In the genomic region with DNA sequence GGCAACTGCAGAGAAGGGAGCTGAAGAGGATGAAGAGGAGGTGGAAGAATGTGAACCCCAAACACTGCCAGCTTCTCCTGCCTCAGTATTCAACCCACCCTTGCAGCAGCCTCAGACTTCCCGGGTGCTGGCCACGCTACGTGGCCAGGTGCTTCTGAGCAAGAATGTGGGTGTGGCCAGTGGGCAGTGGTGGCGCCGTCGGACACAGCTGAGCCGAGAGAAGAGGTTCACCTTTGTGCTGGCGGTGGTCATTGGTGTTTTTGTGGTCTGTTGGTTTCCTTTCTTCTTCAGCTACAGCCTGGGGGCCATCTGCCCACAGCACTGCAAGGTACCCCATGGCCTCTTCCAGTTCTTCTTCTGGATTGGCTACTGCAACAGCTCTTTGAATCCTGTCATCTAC, we compare ENCODE assay signal across 12 mouse cellular contexts. TPM values are rescaled to one million over a fixed set of nuclear protein-coding genes. Genes with fewer than 3 reads are reported as not detected.
DNase-seq lines count a peak whose midpoint lies in the region; ATAC-seq and TF ChIP-seq lines count a peak whose summit lies in the region.
"Had no signal": no experiment of that assay in that cellular context is flagged by ENCODE, and none has a peak within 500 bp of the region (broad histone marks: within the 10 kb centered on the region; RNA-seq: fewer than 3 reads in every experiment).

No protein-coding gene starts in this region.

- TF ChIP-seq POLR2A in kidney, adult 2 months (IDR thresholded peaks at IDR 0.05; ENCODE audit: low read depth, low read length): no peak

- TF ChIP-seq CTCF in lung, embryonic 14.5 days (IDR thresholded peaks at IDR 0.05; ENCODE audit: low read depth): no peak
- no peak for TF ChIP-seq CTCF in kidney, adult 2 months (conservative IDR thresholded peaks at IDR 0.05; ENCODE audit: insufficient read depth, insufficient read length, low read depth, low read length)

- H3K4me3 ChIP-seq in lung, embryonic 14.5 days (ENCODE audit: low read depth, low read length): peak overlapping the region; percentile 42; the same call in 1 of the 2 replicates
- peak overlapping the region; percentile 61 for H3K4me3 ChIP-seq in kidney, adult 2 months (ENCODE audit: insufficient read depth, low read depth, low read length)
- peak overlapping the region; percentile 46; the same call in 1 of the 2 replicates for H3K4me3 ChIP-seq in limb, embryonic 12.5 days (replicated peaks)
- peak overlapping the region; percentile 44 for H3K4me3 ChIP-seq in stomach, embryonic 15.5 days (replicated peaks)
- H3K4me3 ChIP-seq: layer of hippocampus, adult 2 months had no signal

- no peak for DNase-seq in lung, embryonic 14.5 days
- no peak for DNase-seq in lung, postnatal 4 days
- peak; percentile 82 for DNase-seq in kidney, adult 2 months
- no peak for DNase-seq in natural killer cell, adult 2 months (ENCODE audit: low spot score in 2 of 2)
- DNase-seq in MN1 (ENCODE audit: low spot score): no peak
- DNase-seq: gastrocnemius, postnatal 36 days; lung, postnatal 10 days had no signal

- H3K27ac ChIP-seq in lung, embryonic 14.5 days (ENCODE audit: low read depth): no peak overlapping the region
- peak overlapping the region; percentile 89 for H3K27ac ChIP-seq in kidney, adult 2 months (ENCODE audit: insufficient read depth, low read depth, low read length)
- no peak overlapping the region for H3K27ac ChIP-seq in limb, embryonic 12.5 days
- H3K27ac ChIP-seq in stomach, embryonic 15.5 days: no peak overlapping the region
- H3K27ac ChIP-seq: embryonic facial prominence, embryonic 15.5 days; layer of hippocampus, adult 2 months had no signal

- no peaks in the 10 kb centered on the region for H3K36me3 ChIP-seq in lung, embryonic 14.5 days (ENCODE audit: insufficient read depth)
- H3K36me3 ChIP-seq in kidney, adult 2 months (ENCODE audit: control insufficient read depth, insufficient read depth, low read length): no peaks in the 10 kb centered on the region
- no peaks in the 10 kb centered on the region for H3K36me3 ChIP-seq in limb, embryonic 12.5 days
- H3K36me3 ChIP-seq in stomach, embryonic 15.5 days: no peaks in the 10 kb centered on the region
- H3K36me3 ChIP-seq: embryonic facial prominence, embryonic 15.5 days; G1E had no signal

- peaks cover 54% of the 10 kb centered on the region for H3K27me3 ChIP-seq in lung, embryonic 14.5 days (ENCODE audit: insufficient read depth, low read length)
- H3K27me3 ChIP-seq in kidney, adult 2 months (replicated peaks; ENCODE audit: control insufficient read depth, insufficient read depth, low read length): no peaks in the 10 kb centered on the region
- H3K27me3 ChIP-seq in limb, embryonic 12.5 days: peaks cover 85% of the 10 kb centered on the region
- peaks cover 56% of the 10 kb centered on the region for H3K27me3 ChIP-seq in stomach, embryonic 15.5 days (replicated peaks)

- no peak for ATAC-seq in lung, embryonic 14.5 days (ENCODE audit: insufficient read depth)
- ATAC-seq in limb, embryonic 12.5 days (ENCODE audit: insufficient number of reproducible peaks, insufficient read depth, low FRiP score, low TSS enrichment, low read depth): no peak
- no peak for ATAC-seq in stomach, embryonic 15.5 days (ENCODE audit: insufficient read depth, low FRiP score, low read depth)

- WGBS in lung, embryonic 14.5 days: 16% methylated on average over 8 of the region's 8 CpGs
- 12% methylated on average over 8 of the region's 8 CpGs for WGBS in kidney, adult 2 months
- 13% methylated on average over 8 of the region's 8 CpGs for WGBS in limb, embryonic 12.5 days
- 18% methylated on average over 8 of the region's 8 CpGs for WGBS in stomach, embryonic 15.5 days

- H3K9ac ChIP-seq in lung, embryonic 14.5 days: no peak overlapping the region
- no peak overlapping the region for H3K9ac ChIP-seq in limb, embryonic 12.5 days (replicated peaks)
- no peak overlapping the region for H3K9ac ChIP-seq in stomach, embryonic 15.5 days
- H3K9ac ChIP-seq: embryonic facial prominence, embryonic 15.5 days had no signal

- peaks cover 3% of the 10 kb centered on the region; the same call in 1 of the 2 replicates for H3K4me1 ChIP-seq in lung, embryonic 14.5 days (ENCODE audit: insufficient read depth)
- 0 out of 2 replicates have a peak, but pooled peaks cover 3% of the 10 kb centered on the region for H3K4me1 ChIP-seq in kidney, adult 2 months (ENCODE audit: control insufficient read depth, insufficient read depth, low read length)
- H3K4me1 ChIP-seq in limb, embryonic 12.5 days (replicated peaks): peaks cover 12% of the 10 kb centered on the region
- peaks cover 22% of the 10 kb centered on the region for H3K4me1 ChIP-seq in stomach, embryonic 15.5 days

- no peaks in the 10 kb centered on the region for H3K9me3 ChIP-seq in lung, embryonic 14.5 days (ENCODE audit: low read depth, low read length)
- H3K9me3 ChIP-seq in limb, embryonic 12.5 days: no peaks in the 10 kb centered on the region
- no peaks in the 10 kb centered on the region for H3K9me3 ChIP-seq in stomach, embryonic 15.5 days
- H3K9me3 ChIP-seq: embryonic facial prominence, embryonic 15.5 days; G1E had no signal

- H3K4me2 ChIP-seq in lung, embryonic 14.5 days: peak overlapping the region; percentile 79
- H3K4me2 ChIP-seq in limb, embryonic 12.5 days: peak overlapping the region; percentile 77; the same call in 1 of the 2 replicates
- peak overlapping the region; percentile 89 for H3K4me2 ChIP-seq in stomach, embryonic 15.5 days

RNA-seq across cellular contexts. Expression of gene Adra2b, which starts 1.4 kb away (rescaled TPM):
- not detected in 2 replicates for polyA plus RNA-seq in lung, embryonic 14.5 days (2014; fragmentation: Nextera tagmentation; extraction: Ambion mirVana)
- polyA plus RNA-seq in kidney, adult 2 months (2012; rRNA removed): 64.7 and 68.2 TPM in 2 replicates
- polyA plus RNA-seq in limb, embryonic 12.5 days (2016; fragmentation: Nextera tagmentation; extraction: Ambion mirVana): 1.3 and 1.6 TPM in 2 replicates
- 2.6 and 3.2 TPM in 2 replicates for polyA plus RNA-seq in stomach, embryonic 15.5 days (2015; fragmentation: Nextera tagmentation; extraction: Ambion mirVana)
- polyA plus RNA-seq: G1E had no signal

RNA-seq across cellular contexts. Expression of gene Astl, which starts 26.0 kb away (rescaled TPM):
- not detected in 2 replicates for polyA plus RNA-seq in lung, embryonic 14.5 days (2014; fragmentation: Nextera tagmentation; extraction: Ambion mirVana)
- not detected in 2 replicates for polyA plus RNA-seq in kidney, adult 2 months (2012; rRNA removed)
- not detected in 2 replicates for polyA plus RNA-seq in limb, embryonic 12.5 days (2016; fragmentation: Nextera tagmentation; extraction: Ambion mirVana)
- not detected in 2 replicates for polyA plus RNA-seq in stomach, embryonic 15.5 days (2015; fragmentation: Nextera tagmentation; extraction: Ambion mirVana)
- polyA plus RNA-seq: embryonic facial prominence, embryonic 15.5 days; G1E had no signal

RNA-seq across cellular contexts. Expression of gene Dusp2, which starts 28.5 kb away (rescaled TPM):
- polyA plus RNA-seq in lung, embryonic 14.5 days (2014; fragmentation: Nextera tagmentation; extraction: Ambion mirVana): 12.3 and 15.7 TPM in 2 replicates
- 1.0 and 5.7 TPM in 2 replicates for polyA plus RNA-seq in kidney, adult 2 months (2012; rRNA removed)
- 6.5 and 7.0 TPM in 2 replicates for polyA plus RNA-seq in limb, embryonic 12.5 days (2016; fragmentation: Nextera tagmentation; extraction: Ambion mirVana)
- polyA plus RNA-seq in stomach, embryonic 15.5 days (2015; fragmentation: Nextera tagmentation; extraction: Ambion mirVana): 4.5 and 6.4 TPM in 2 replicates
- polyA plus RNA-seq: G1E had no signal

Comparison
In these comparisons a context has a peak if more than half of its experiments do, and no peak if none do; other contexts are left out.
1. RNA of gene Adra2b, which starts 1.4 kb away (polyA plus RNA-seq): 64.7 to 68.2 TPM in kidney, adult 2 months; 2.6 to 3.2 TPM in stomach, embryonic 15.5 days, 1.3 to 1.6 TPM in limb, embryonic 12.5 days and not detected in lung, embryonic 14.5 days; every median in the first group is over 10 times any median in the second.
2. Peak in every context shown above with its lines, with median percentiles within 50 percentile points of each other: H3K4me2 ChIP-seq and H3K4me3 ChIP-seq.